Mouse (Mus musculus): Measurements from ENCODE around the gene Atat1.
"Not testable (repeated sequence)": the region's sequence is repeated elsewhere in the genome, so short reads cannot be mapped to it uniquely, and the experiment has no call there.

Atat1 gene

GRCm38 (mm10) chr17:35909919-35910369 is at the start of gene Atat1:
Gene Atat1, minus strand, starts transcription at chr17:35910075.
- peak; percentile 87 to 94 for DNase-seq (ENCODE audit: low spot score in 2 of 2)

GRCm38 (mm10) chr17:35958533-35959223 is 48.8 kb upstream of the Atat1 start:
- DNase-seq (ENCODE audit: low spot score in 2 of 2): no peak

GRCm38 (mm10) chr17:35954665-35955064 is 44.8 kb upstream of the Atat1 start:
- DNase-seq (ENCODE audit: low spot score in 2 of 2): no peak

- DNase-seq (ENCODE audit: low spot score in 2 of 2): not testable (repeated sequence)
These were observed 42.7 kb upstream of the Atat1 start for GRCm38 (mm10) chr17:35952559-35952958.

GRCm38 (mm10) chr17:35950946-35951345 is 41.1 kb upstream of the Atat1 start:
- DNase-seq (ENCODE audit: low spot score in 2 of 2): not testable (repeated sequence)

- DNase-seq (ENCODE audit: low spot score in 2 of 2): no peak
These were observed 30.1 kb upstream of the Atat1 start for GRCm38 (mm10) chr17:35939941-35940340.

- no peak for DNase-seq (ENCODE audit: low spot score in 2 of 2)
These were observed 29.2 kb upstream of the Atat1 start for GRCm38 (mm10) chr17:35939108-35939507.

GRCm38 (mm10) chr17:35937700-35938348 is 27.9 kb upstream of the Atat1 start:
- no peak for DNase-seq (ENCODE audit: low spot score in 2 of 2)

GRCm38 (mm10) chr17:35935763-35936162 is 25.9 kb upstream of the Atat1 start:
- DNase-seq (ENCODE audit: low spot score in 2 of 2): not testable (repeated sequence)

- no peak for DNase-seq (ENCODE audit: low spot score in 2 of 2)
These were observed 22.7 kb upstream of the Atat1 start for GRCm38 (mm10) chr17:35932608-35933007.

- no peak for DNase-seq (ENCODE audit: low spot score in 2 of 2)
These were observed 20.8 kb upstream of the Atat1 start for GRCm38 (mm10) chr17:35930627-35931026.

- no peak for DNase-seq (ENCODE audit: low spot score in 2 of 2)
These were observed 19.7 kb upstream of the Atat1 start for GRCm38 (mm10) chr17:35929534-35929933.

GRCm38 (mm10) chr17:35927471-35927870 is 17.6 kb upstream of the Atat1 start:
- no peak for DNase-seq (ENCODE audit: low spot score in 2 of 2)

GRCm38 (mm10) chr17:35923281-35923680 is 13.4 kb upstream of the Atat1 start:
- DNase-seq (ENCODE audit: low spot score in 2 of 2): no peak

GRCm38 (mm10) chr17:35922566-35922965 is 12.7 kb upstream of the Atat1 start:
- DNase-seq (ENCODE audit: low spot score in 2 of 2): no peak

GRCm38 (mm10) chr17:35921710-35922109 is 11.8 kb upstream of the Atat1 start:
- no peak for DNase-seq (ENCODE audit: low spot score in 2 of 2)

- DNase-seq (ENCODE audit: low spot score in 2 of 2): peak in 1 of 2 experiments; percentile 58
These were observed 11.1 kb upstream of the Atat1 start for GRCm38 (mm10) chr17:35920862-35921562.

GRCm38 (mm10) chr17:35920384-35920783 is 10.5 kb upstream of the Atat1 start:
- DNase-seq (ENCODE audit: low spot score in 2 of 2): no peak

GRCm38 (mm10) chr17:35919864-35920301 is 10.0 kb upstream of the Atat1 start:
- DNase-seq (ENCODE audit: low spot score in 2 of 2): no peak

- DNase-seq (ENCODE audit: low spot score in 2 of 2): peak; percentile 93 to 97
These were observed 9.3 kb upstream of the Atat1 start for GRCm38 (mm10) chr17:35919060-35919715.

- no peak for DNase-seq (ENCODE audit: low spot score in 2 of 2)
These were observed 8.6 kb upstream of the Atat1 start for GRCm38 (mm10) chr17:35918276-35919059.

Measured in left cerebral cortex, adult 9 months (tissue).